Mouse (Mus musculus): Measurements from ENCODE around the gene Ccdc60.

GRCm38 (mm10) chr5:116313711-116314110, 24.9 kb upstream of the Ccdc60 start:
- TF ChIP-seq CTCF (IDR thresholded peaks at IDR 0.05; ENCODE audit: borderline replicate concordance, insufficient read depth, low read depth, low read length) (no peak), POLR2A (IDR thresholded peaks at IDR 0.05; ENCODE audit: borderline replicate concordance, insufficient read depth, low read length) (no peak)

Data from cerebellum, adult 2 months (tissue).